8 mouse cellular contexts compared by ENCODE assay signal in genomic region chrX:140457502-140457901, GRCm38 (mm10). TPM values are rescaled to one million over a fixed set of nuclear protein-coding genes. Genes with fewer than 3 reads are reported as not detected.
DNase-seq lines count a peak whose midpoint lies in the region; ATAC-seq and TF ChIP-seq lines count a peak whose summit lies in the region.

No protein-coding gene starts in this region.

- peak overlapping the region; percentile 53 for H3K4me2 ChIP-seq in forebrain, embryonic 11.5 days (ENCODE audit: low read depth, low read length, severe bottlenecking)
- peak overlapping the region; percentile 74 for H3K4me2 ChIP-seq in liver, embryonic 13.5 days

- 13% methylated on average over 12 of the region's 12 CpGs for WGBS in cerebellum, adult 2 months
- WGBS in forebrain, embryonic 11.5 days: 16% methylated on average over 12 of the region's 12 CpGs
- whole genome bisulfite sequencing in liver, embryonic 13.5 days (ENCODE audit: insufficient replicate concordance): 17% methylated on average over 12 of the region's 12 CpGs

- no peak overlapping the region for H3K27ac ChIP-seq in cerebellum, adult 2 months (ENCODE audit: insufficient read depth, low read length)
- no peak overlapping the region for H3K27ac ChIP-seq in forebrain, embryonic 11.5 days (ENCODE audit: low read depth, low read length)
- no peak overlapping the region for H3K27ac ChIP-seq in liver, embryonic 13.5 days

- no peak for TF ChIP-seq POLR2A in cerebellum, adult 2 months (IDR thresholded peaks at IDR 0.05; ENCODE audit: borderline replicate concordance, insufficient read depth, low read length)

- no peaks in the 10 kb centered on the region for H3K9me3 ChIP-seq in forebrain, embryonic 11.5 days (ENCODE audit: control insufficient read depth, low read length)
- H3K9me3 ChIP-seq in liver, embryonic 13.5 days (replicated peaks): no peaks in the 10 kb centered on the region

- ATAC-seq in forebrain, embryonic 11.5 days (replicated peaks; ENCODE audit: low FRiP score): no peak
- no peak for ATAC-seq in liver, embryonic 13.5 days (ENCODE audit: low read depth)
- no peak for ATAC-seq in inflammation-experienced regulatory T-cells, adult 6 months

- H3K4me1 ChIP-seq in cerebellum, adult 2 months (ENCODE audit: control insufficient read depth, insufficient read depth, low read length): no peaks in the 10 kb centered on the region
- H3K4me1 ChIP-seq in forebrain, embryonic 11.5 days (replicated peaks; ENCODE audit: control insufficient read depth, insufficient read depth, low read length): no peaks in the 10 kb centered on the region
- H3K4me1 ChIP-seq in liver, embryonic 13.5 days (replicated peaks): peaks cover 12% of the 10 kb centered on the region

- H3K4me3 ChIP-seq in cerebellum, adult 2 months (replicated peaks; ENCODE audit: insufficient read depth, low read depth, low read length): peak overlapping the region; percentile 90
- H3K4me3 ChIP-seq in forebrain, embryonic 11.5 days (ENCODE audit: low read depth, low read length): peak overlapping the region; percentile 48
- peak overlapping the region; percentile 70 for H3K4me3 ChIP-seq in liver, embryonic 13.5 days (replicated peaks)

- no peaks in the 10 kb centered on the region for H3K36me3 ChIP-seq in forebrain, embryonic 11.5 days (ENCODE audit: control insufficient read depth, insufficient read depth, low read length)
- no peaks in the 10 kb centered on the region for H3K36me3 ChIP-seq in liver, embryonic 13.5 days

- no peak for DNase-seq in cerebellum, adult 2 months
- DNase-seq in cerebellum, adult 11 months: no peak
- peak; percentile 41 for DNase-seq in 416B (ENCODE audit: low read depth)
- no peak for DNase-seq in forebrain, embryonic 11.5 days (ENCODE audit: low spot score)
- DNase-seq in liver, embryonic 13.5 days: no peak
- DNase-seq in kidney, postnatal 25 days: no peak
- no peak for DNase-seq in right cerebral cortex, postnatal 25 days

- no peak for TF ChIP-seq CTCF in cerebellum, adult 2 months (IDR thresholded peaks at IDR 0.05; ENCODE audit: borderline replicate concordance, insufficient read depth, low read depth, low read length)

- H3K9ac ChIP-seq in forebrain, embryonic 11.5 days (ENCODE audit: low read length): peak overlapping the region; percentile 65
- peak overlapping the region; percentile 73 for H3K9ac ChIP-seq in liver, embryonic 13.5 days

- H3K27me3 ChIP-seq in cerebellum, adult 2 months (ENCODE audit: control insufficient read depth, insufficient read depth, low read length): no peaks in the 10 kb centered on the region
- H3K27me3 ChIP-seq in forebrain, embryonic 11.5 days (ENCODE audit: control insufficient read depth, insufficient read depth, low read length): no peaks in the 10 kb centered on the region; the same call in 1 of the 2 replicates
- no peaks in the 10 kb centered on the region; the same call in 1 of the 2 replicates for H3K27me3 ChIP-seq in liver, embryonic 13.5 days

RNA-seq across cellular contexts. Expression of gene Prps1, which starts 1.1 kb away (rescaled TPM):
- 48.9 and 52.2 TPM in 2 replicates for polyA plus RNA-seq in cerebellum, adult 2 months (2012; rRNA removed)
- polyA plus RNA-seq in forebrain, embryonic 11.5 days (2014; fragmentation: Nextera tagmentation; extraction: Ambion mirVana): 81.5 and 89.5 TPM in 2 replicates
- polyA plus RNA-seq in liver, embryonic 13.5 days (2015; fragmentation: Nextera tagmentation; extraction: Ambion mirVana): 50.9 and 58.8 TPM in 2 replicates
- 10 to 100 TPM; 41.7 to 51.8 (median 41.8) TPM for polyA plus RNA-seq in inflammation-experienced regulatory T-cells, adult 6 months (2017; shearing (Covaris generic))
